Mouse (Mus musculus): ENCODE data around the gene Cdc42bpg. TPM values are rescaled to one million over a fixed set of nuclear protein-coding genes. Genes with fewer than 3 reads are reported as not detected.

The Cdc42bpg gene
- 0.62 and 0.69 TPM in 2 replicates for polyA plus RNA-seq (2012)

DNA sequence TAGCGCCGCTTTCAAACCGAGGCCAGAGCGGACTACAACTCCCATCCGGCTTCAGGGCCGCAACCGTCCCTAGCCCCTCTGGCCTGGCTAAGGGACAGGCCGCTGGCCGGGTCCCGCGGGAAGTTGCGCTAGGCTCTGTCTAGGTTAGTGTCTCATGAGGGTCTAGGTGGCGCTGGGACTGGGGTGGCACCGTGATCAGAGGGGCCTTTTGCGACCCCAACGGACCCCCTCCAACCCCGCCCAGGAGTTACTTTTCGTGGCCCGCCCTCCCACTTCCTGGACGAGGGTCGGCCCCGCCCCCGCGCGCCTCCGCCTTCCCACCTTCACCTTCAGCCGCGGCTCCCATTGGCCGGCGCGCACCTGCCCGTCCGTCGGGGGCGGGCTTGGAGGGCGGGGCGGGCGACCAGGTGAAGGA lies at the start of gene Cdc42bpg:
TSS of gene Cdc42bpg (plus strand) at position 320 of the 415 bp plus-strand sequence.
- Histone ChIP-seq H3K27me3 (ENCODE audit: control insufficient read depth) (no peaks in the 10 kb centered on the region), H3K4me1 (ENCODE audit: control insufficient read depth) (peaks cover 71% of the 10 kb centered on the region), H3K36me3 (ENCODE audit: control insufficient read depth) (peaks cover 28% of the 10 kb centered on the region), H3K4me3 (replicated peaks) (peak within 1 kb of the TSS; percentile 80), H3K9me3 (ENCODE audit: control insufficient read depth, low read length) (no peaks in the 10 kb centered on the region)
- TF ChIP-seq GATA1 (IDR thresholded peaks at IDR 0.05; ENCODE audit: low read length), result no peak

DNA sequence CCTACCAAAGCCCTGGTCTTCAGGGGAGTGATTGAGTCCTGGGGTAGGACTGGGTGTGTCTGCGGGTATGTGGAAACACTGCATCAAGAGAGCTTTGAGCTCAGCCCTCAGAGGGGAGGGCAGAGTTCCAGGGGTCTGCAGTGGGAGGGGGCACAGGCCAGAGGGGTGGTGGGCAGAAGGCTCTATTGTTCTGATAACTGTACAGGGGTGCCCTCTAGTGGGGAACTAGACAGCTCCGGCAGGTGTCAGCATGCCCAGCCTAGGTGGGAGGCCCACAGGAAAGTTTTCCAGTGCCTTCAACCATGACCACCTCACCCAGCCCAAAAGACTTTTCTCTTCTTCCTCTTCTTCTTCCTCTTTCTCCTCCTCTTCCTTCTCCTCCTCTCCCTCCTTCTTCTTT lies 45.8 kb upstream of the Cdc42bpg start:
- Histone ChIP-seq H3K9me3 (ENCODE audit: control insufficient read depth, low read length) (peaks cover 2% of the 10 kb centered on the region; the same call in 1 of the 2 replicates), H3K36me3 (ENCODE audit: control insufficient read depth) (peaks cover 66% of the 10 kb centered on the region), H3K4me3 (replicated peaks) (no peak overlapping the region), H3K4me1 (ENCODE audit: control insufficient read depth) (peaks cover 2% of the 10 kb centered on the region), H3K27me3 (ENCODE audit: control insufficient read depth) (no peaks in the 10 kb centered on the region)
- TF ChIP-seq GATA1 (IDR thresholded peaks at IDR 0.05; ENCODE audit: low read length) (no peak), TAL1 (IDR thresholded peaks at IDR 0.05; ENCODE audit: low read length) (no peak)

DNA sequence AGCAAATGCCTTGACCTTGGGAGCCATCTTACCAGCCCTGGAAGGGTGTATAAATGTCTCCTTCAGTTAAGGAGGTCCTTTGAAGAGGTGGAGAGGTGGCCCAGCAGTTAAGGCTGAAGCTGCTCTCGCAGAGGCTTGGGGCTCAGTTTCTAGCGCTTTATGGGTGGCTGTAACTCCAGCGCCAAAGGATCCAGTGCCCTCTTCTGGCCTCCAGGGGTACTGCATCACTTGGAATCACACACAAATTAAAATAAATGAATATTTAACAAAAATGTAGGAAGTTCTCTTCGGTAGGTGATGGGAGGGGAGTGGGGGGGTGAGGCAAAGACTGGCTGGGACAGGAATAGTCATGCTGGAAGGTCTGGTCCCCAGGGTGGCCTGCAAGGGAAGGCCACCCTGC lies 45.3 kb upstream of the Cdc42bpg start:
- Histone ChIP-seq H3K4me1 (ENCODE audit: control insufficient read depth) (peaks cover 2% of the 10 kb centered on the region), H3K9me3 (ENCODE audit: control insufficient read depth, low read length) (peaks cover 2% of the 10 kb centered on the region; the same call in 1 of the 2 replicates), H3K4me3 (replicated peaks) (no peak overlapping the region), H3K36me3 (ENCODE audit: control insufficient read depth) (peaks cover 60% of the 10 kb centered on the region), H3K27me3 (ENCODE audit: control insufficient read depth) (no peaks in the 10 kb centered on the region)
- TF ChIP-seq TAL1 (IDR thresholded peaks at IDR 0.05; ENCODE audit: low read length) (no peak), GATA1 (IDR thresholded peaks at IDR 0.05; ENCODE audit: low read length) (no peak)

DNA sequence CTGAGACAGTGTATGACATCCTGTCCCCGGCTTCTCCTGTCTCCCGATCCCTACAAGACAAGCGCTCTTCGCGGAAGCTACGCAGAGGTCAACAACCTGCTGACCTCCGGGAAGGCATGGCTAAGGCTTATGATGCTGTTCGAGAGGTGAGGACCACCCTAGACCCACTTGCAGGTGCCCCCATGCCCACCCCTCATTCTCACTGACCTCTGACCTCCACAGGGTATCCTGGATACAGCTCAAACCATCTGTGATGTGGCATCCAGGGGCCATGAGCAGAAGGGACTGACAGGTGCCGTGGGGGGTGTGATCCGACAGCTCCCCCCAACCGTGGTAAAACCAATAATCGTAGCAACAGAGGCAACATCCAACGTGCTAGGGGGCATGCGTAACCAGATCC lies 44.9 kb upstream of the Cdc42bpg start:
- no peaks in the 10 kb centered on the region for H3K27me3 ChIP-seq (ENCODE audit: control insufficient read depth)
- H3K36me3 ChIP-seq (ENCODE audit: control insufficient read depth), result peaks cover 56% of the 10 kb centered on the region
- TF ChIP-seq TAL1 (IDR thresholded peaks at IDR 0.05; ENCODE audit: low read length) (no peak), GATA1 (IDR thresholded peaks at IDR 0.05; ENCODE audit: low read length) (no peak)
- H3K9me3 ChIP-seq (ENCODE audit: control insufficient read depth, low read length), result peaks cover 2% of the 10 kb centered on the region; the same call in 1 of the 2 replicates
- H3K4me1 ChIP-seq (ENCODE audit: control insufficient read depth), result peaks cover 2% of the 10 kb centered on the region
- H3K4me3 ChIP-seq (replicated peaks), result no peak overlapping the region

DNA sequence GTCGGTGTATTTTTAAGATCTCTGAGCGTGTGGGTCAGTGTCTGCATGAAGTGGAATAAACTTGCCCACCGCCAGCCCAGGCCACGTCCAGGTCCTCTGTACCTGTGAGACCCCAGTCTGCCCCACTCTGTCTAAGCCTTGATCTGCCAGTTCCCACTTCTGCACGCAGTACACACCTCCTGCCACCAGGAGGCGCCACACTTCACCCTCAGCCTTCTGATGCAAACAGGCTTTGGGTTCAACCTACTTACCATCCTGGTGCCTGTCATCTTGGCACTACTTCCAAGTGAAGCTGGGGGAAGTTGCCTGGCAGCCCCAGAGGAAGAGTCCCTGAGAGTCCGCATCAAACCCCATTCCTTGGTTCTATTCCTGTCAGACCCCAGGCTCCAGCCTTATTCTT lies 44.0 kb upstream of the Cdc42bpg start:
- no peak for TF ChIP-seq GATA1 (IDR thresholded peaks at IDR 0.05; ENCODE audit: low read length)
- no peak for TF ChIP-seq TAL1 (IDR thresholded peaks at IDR 0.05; ENCODE audit: low read length)
- peaks cover 48% of the 10 kb centered on the region for H3K36me3 ChIP-seq (ENCODE audit: control insufficient read depth)
- no peaks in the 10 kb centered on the region for H3K27me3 ChIP-seq (ENCODE audit: control insufficient read depth)
- H3K4me1 ChIP-seq (ENCODE audit: control insufficient read depth), result peaks cover 6% of the 10 kb centered on the region
- H3K9me3 ChIP-seq (ENCODE audit: control insufficient read depth, low read length), result peaks cover 2% of the 10 kb centered on the region; the same call in 1 of the 2 replicates
- H3K4me3 ChIP-seq (replicated peaks), result no peak overlapping the region

DNA sequence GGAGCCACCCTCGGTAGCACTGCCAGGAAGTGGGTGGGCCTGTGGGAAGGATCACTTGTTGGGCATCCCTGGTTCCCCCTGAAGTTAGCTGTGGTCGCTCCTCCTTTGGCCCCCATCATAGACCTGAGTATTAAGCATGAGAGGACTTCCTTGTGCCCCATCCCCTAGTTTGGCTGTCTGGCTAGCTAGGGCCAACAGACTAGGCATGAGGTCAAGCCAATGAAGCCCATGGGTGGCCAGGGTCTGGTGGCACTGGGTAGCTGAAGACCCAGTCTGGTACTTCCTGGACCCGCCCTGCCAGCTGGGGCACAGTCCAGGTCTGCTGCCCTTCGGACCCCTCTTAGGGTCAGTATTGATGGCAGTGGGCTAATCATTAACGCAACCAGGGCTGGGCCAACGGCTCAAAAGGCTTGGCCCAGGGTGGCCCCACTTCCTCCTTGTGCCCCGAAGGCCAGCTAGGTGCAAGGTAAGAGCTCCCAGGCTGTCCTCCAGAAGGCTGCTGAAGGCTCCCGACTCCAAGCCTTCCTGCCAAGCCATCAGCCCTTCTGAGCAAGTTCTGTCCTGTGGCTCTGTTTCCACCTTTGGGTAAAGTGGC lies 43.3 kb upstream of the Cdc42bpg start:
- Histone ChIP-seq H3K9me3 (ENCODE audit: control insufficient read depth, low read length) (peaks cover 2% of the 10 kb centered on the region; the same call in 1 of the 2 replicates), H3K4me1 (ENCODE audit: control insufficient read depth) (peaks cover 7% of the 10 kb centered on the region), H3K27me3 (ENCODE audit: control insufficient read depth) (0 out of 2 replicates have a peak, but pooled peaks cover 3% of the 10 kb centered on the region), H3K36me3 (ENCODE audit: control insufficient read depth) (peaks cover 40% of the 10 kb centered on the region), H3K4me3 (replicated peaks) (peak overlapping the region; percentile 53)
- TF ChIP-seq TAL1 (IDR thresholded peaks at IDR 0.05; ENCODE audit: low read length) (no peak), GATA1 (IDR thresholded peaks at IDR 0.05; ENCODE audit: low read length) (no peak)

DNA sequence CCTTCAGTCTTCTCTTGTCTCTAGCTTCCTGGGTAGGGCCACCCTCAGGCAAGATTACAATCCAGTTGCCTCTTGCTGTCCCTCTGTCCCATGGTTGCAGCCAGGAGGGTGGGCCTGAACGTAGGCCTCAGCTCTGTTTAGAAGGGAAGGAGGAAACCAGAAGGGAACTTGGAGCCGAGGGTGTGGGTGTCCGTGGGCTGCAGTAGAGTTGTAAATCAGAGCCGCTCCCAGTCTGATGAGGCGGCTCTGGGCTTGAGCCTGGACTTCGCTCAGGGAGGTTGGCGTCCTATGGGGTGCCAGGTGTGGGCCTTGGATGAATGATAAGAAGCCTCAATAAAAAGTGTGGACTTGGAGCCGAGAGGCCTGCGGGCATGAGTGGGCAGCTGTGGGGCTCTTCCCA lies 42.1 kb upstream of the Cdc42bpg start:
- Histone ChIP-seq H3K9me3 (ENCODE audit: control insufficient read depth, low read length) (peaks cover 2% of the 10 kb centered on the region; the same call in 1 of the 2 replicates), H3K36me3 (ENCODE audit: control insufficient read depth) (peaks cover 28% of the 10 kb centered on the region), H3K4me3 (replicated peaks) (peak overlapping the region; percentile 53), H3K4me1 (ENCODE audit: control insufficient read depth) (peaks cover 13% of the 10 kb centered on the region), H3K27me3 (ENCODE audit: control insufficient read depth) (0 out of 2 replicates have a peak, but pooled peaks cover 4% of the 10 kb centered on the region)
- TF ChIP-seq GATA1 (IDR thresholded peaks at IDR 0.05; ENCODE audit: low read length) (no peak), TAL1 (IDR thresholded peaks at IDR 0.05; ENCODE audit: low read length) (no peak)

DNA sequence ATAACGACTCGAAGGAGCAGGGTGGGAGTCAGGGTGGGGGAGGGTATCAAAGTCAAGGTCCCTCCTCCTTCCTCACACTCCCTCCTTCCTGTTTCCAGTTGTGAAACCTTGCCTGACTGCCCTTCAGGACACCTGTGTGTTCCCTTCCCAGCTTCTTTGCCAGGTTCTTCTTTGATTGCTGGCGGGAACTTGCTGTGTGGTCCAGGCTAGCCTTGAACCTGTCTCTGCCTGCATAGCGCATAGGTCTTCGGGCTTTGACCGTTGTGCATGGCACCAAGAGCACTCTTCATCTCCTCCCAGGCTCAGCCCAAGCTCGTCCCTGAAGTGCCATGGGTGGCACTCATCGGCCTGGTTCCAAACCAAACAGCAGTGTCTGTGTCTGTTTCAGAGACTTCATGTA lies 41.3 kb upstream of the Cdc42bpg start:
- no peak for TF ChIP-seq TAL1 (IDR thresholded peaks at IDR 0.05; ENCODE audit: low read length)
- TF ChIP-seq GATA1 (IDR thresholded peaks at IDR 0.05; ENCODE audit: low read length), result no peak
- Histone ChIP-seq H3K4me3 (replicated peaks) (no peak overlapping the region), H3K9me3 (ENCODE audit: control insufficient read depth, low read length) (peaks cover 2% of the 10 kb centered on the region; the same call in 1 of the 2 replicates), H3K4me1 (ENCODE audit: control insufficient read depth) (peaks cover 16% of the 10 kb centered on the region), H3K27me3 (ENCODE audit: control insufficient read depth) (0 out of 2 replicates have a peak, but pooled peaks cover 4% of the 10 kb centered on the region), H3K36me3 (ENCODE audit: control insufficient read depth) (peaks cover 23% of the 10 kb centered on the region)

DNA sequence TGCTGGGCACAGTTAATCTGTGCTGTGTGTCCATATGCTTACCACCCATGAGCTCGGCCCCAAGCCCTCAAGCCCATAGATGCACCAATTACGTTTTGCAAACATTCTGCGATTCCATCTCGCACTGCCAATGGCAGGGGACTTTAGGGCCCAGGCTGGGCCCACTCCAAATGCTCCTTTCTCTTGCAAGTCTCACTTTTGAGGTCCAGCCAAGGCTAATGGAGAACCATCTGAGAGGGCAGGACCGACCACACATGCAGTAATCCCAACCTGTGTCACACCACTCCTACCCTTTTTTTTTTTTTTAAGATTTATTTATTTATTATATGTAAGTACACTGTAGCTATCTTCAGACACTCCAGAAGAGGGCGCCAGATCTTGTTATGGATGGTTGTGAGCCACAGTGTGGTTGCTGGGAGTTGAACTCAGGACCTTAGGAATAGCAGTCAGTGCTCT lies 40.5 kb upstream of the Cdc42bpg start:
- peaks cover 2% of the 10 kb centered on the region; the same call in 1 of the 2 replicates for H3K9me3 ChIP-seq (ENCODE audit: control insufficient read depth, low read length)
- H3K36me3 ChIP-seq (ENCODE audit: control insufficient read depth), result peaks cover 15% of the 10 kb centered on the region
- H3K4me3 ChIP-seq (replicated peaks), result no peak overlapping the region
- TF ChIP-seq GATA1 (IDR thresholded peaks at IDR 0.05; ENCODE audit: low read length) (no peak), TAL1 (IDR thresholded peaks at IDR 0.05; ENCODE audit: low read length) (no peak)
- peaks cover 17% of the 10 kb centered on the region for H3K4me1 ChIP-seq (ENCODE audit: control insufficient read depth)
- H3K27me3 ChIP-seq (ENCODE audit: control insufficient read depth), result 0 out of 2 replicates have a peak, but pooled peaks cover 4% of the 10 kb centered on the region

All from erythroblast, embryonic 14.5 days (primary cell).